Mouse (Mus musculus) hindbrain, postnatal 0 days (tissue): Measurements from ENCODE around the gene Carhsp1. TPM values are rescaled to one million over a fixed set of nuclear protein-coding genes. Genes with fewer than 3 reads are reported as not detected.

Experiments used
- ATAC-seq: fragments of 200-750 bp; cut with Nextera tagmentation; 2 replicates; pipeline ENCODE4 v1.8.0; 2017; ENCODE audit warnings: mild to moderate bottlenecking, moderate TSS enrichment, moderate library complexity
- DNase-seq: peaks from one replicate; pipeline ENCODE4 v3.0.0-alpha.2; 2015; ENCODE audit warnings: low spot score
- H3K27ac ChIP-seq: fragments of 300-500 bp; sonication (generic); 2 replicates; pipeline ENCODE4 v1.5.1; 2014; ENCODE audit warnings: mild to moderate bottlenecking
- H3K27me3 ChIP-seq: fragments of 300-500 bp; sonication (generic); 2 replicates; pipeline ENCODE4 v1.6.1; 2014; ENCODE audit warnings: low read length, mixed read lengths; ENCODE audit not compliant: insufficient read depth
- H3K36me3 ChIP-seq: fragments of 300-500 bp; sonication (generic); 2 replicates; pipeline ENCODE4 v1.6.1; 2014; ENCODE audit warnings: low read length, mixed read lengths; ENCODE audit not compliant: insufficient read depth
- H3K4me1 ChIP-seq: fragments of 300-500 bp; sonication (generic); 2 replicates; pipeline ENCODE4 v1.6.1; 2014; ENCODE audit warnings: antibody characterized with exemption, low read length, mixed read lengths; ENCODE audit not compliant: insufficient read depth
- H3K4me2 ChIP-seq: fragments of 300-500 bp; sonication (generic); 2 replicates; pipeline ENCODE4 v1.6.1; 2014; ENCODE audit warnings: low read depth, mild to moderate bottlenecking, low read length, moderate library complexity, mixed read lengths
- H3K4me3 ChIP-seq: fragments of 300-500 bp; sonication (generic); 2 replicates; pipeline ENCODE4 v1.5.1; 2014; ENCODE audit warnings: low read length
- H3K9ac ChIP-seq: fragments of 300-500 bp; sonication (generic); replicated peaks from 2 replicates; pipeline ENCODE4 v1.6.1; 2014; ENCODE audit warnings: mild to moderate bottlenecking, low read length, moderate library complexity, mixed read lengths
- H3K9me3 ChIP-seq: fragments of 300-500 bp; sonication (generic); 2 replicates; pipeline ENCODE4 v1.6.1; 2016; ENCODE audit warnings: low read length, mixed read lengths
- CTCF ChIP-seq: IDR thresholded peaks from 2 replicates; pipeline ENCODE4 v1.5.1; 2016; ENCODE audit warnings: antibody characterized with exemption, control low read depth, low read depth
- WGBS: fragments of 180-500 bp; shearing (Covaris S2); extraction: QIAGEN DNeasy Blood & Tissue Kit; methylation state at CpG from one replicate; pipeline ENCODE4 v1.1.7; 2014; 5-methylcytosine and 5-hydroxymethylcytosine counted together
- polyA plus RNA-seq: library from polyadenylated mRNA; unstranded; fragments of >200 nt; fragmentation: Nextera tagmentation; extraction: Ambion mirVana; gene quantifications from 2 replicates; pipeline ENCODE4 v1.2.1, GENCODE M21; 2015
- total RNA-seq: library from RNA; depleted of rRNA; stranded (reverse); fragments of >200 nt; gene quantifications from 2 replicates; pipeline ENCODE4 v1.2.3, GENCODE M21; 2014

The Carhsp1 gene
- total and polyA plus RNA-seq, 2 experiments from 2014 or later: 110 to 120 TPM

GRCm38 (mm10) chr16:8655108-8655507 lies 16.8 kb downstream of the Carhsp1 start:
- Histone ChIP-seq H3K4me1 (no peaks in the 10 kb centered on the region), H3K36me3 (peaks cover 61% of the 10 kb centered on the region), H3K9me3 (no peaks in the 10 kb centered on the region), H3K4me2 (no peak overlapping the region), H3K27me3 (no peaks in the 10 kb centered on the region), H3K27ac (no peak overlapping the region), H3K9ac (no peak overlapping the region), H3K4me3 (no peak overlapping the region)
- DNase-seq: no peak
- WGBS: 88% methylated on average over 6 of the region's 6 CpGs
- no peak for TF ChIP-seq CTCF
- no peak for ATAC-seq

GRCm38 (mm10) chr16:8650007-8650406 lies 21.9 kb downstream of the Carhsp1 start:
- peaks cover 74% of the 10 kb centered on the region for H3K36me3 ChIP-seq
- WGBS: 92% methylated on average over 3 of the region's 3 CpGs
- no peak for DNase-seq
- no peaks in the 10 kb centered on the region for H3K9me3 ChIP-seq
- no peak for ATAC-seq
- H3K4me2 ChIP-seq: no peak overlapping the region
- H3K27me3 ChIP-seq: no peaks in the 10 kb centered on the region
- H3K9ac ChIP-seq: no peak overlapping the region
- no peak overlapping the region for H3K4me3 ChIP-seq
- TF ChIP-seq CTCF: no peak
- no peaks in the 10 kb centered on the region for H3K4me1 ChIP-seq
- no peak overlapping the region for H3K27ac ChIP-seq

DNA sequence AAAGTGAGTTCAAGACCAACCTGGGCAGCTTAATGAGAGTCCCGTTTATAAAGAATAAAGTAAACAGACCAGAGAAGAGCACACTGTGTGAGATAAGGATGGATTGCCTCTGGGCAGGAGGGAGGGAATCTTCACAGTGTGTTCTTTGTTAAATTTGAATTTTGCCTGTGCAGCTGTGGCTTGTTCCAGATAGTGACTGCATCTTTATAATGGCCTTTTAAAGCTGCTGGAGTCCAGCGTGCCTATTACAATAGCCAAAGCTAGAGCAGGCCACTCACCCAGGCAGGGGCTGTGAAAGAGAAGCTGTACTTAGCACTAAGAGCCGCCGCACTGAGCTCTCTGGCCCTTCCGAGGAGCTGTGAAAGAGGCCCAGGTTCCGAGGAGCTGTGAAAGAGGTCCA lies 26.4 kb downstream of the Carhsp1 start:
- no peak for TF ChIP-seq CTCF
- H3K27ac ChIP-seq: no peak overlapping the region
- no peaks in the 10 kb centered on the region for H3K4me1 ChIP-seq
- DNase-seq (no peak), ATAC-seq (no peak)
- WGBS: 85% methylated on average over 6 of the region's 6 CpGs
- peaks cover 52% of the 10 kb centered on the region for H3K36me3 ChIP-seq
- no peak overlapping the region for H3K4me3 ChIP-seq
- no peaks in the 10 kb centered on the region for H3K9me3 ChIP-seq
- no peaks in the 10 kb centered on the region for H3K27me3 ChIP-seq
- no peak overlapping the region for H3K9ac ChIP-seq
- H3K4me2 ChIP-seq: no peak overlapping the region

GRCm38 (mm10) chr16:8643855-8644254 lies 28.1 kb downstream of the Carhsp1 start:
- H3K4me3 ChIP-seq: no peak overlapping the region
- no peaks in the 10 kb centered on the region for H3K9me3 ChIP-seq
- H3K27me3 ChIP-seq: no peaks in the 10 kb centered on the region
- no peak overlapping the region for H3K27ac ChIP-seq
- peak; percentile 83 for TF ChIP-seq CTCF
- no peak overlapping the region for H3K4me2 ChIP-seq
- peak; percentile 70 for ATAC-seq
- peaks cover 38% of the 10 kb centered on the region for H3K36me3 ChIP-seq
- no peaks in the 10 kb centered on the region for H3K4me1 ChIP-seq
- DNase-seq: peak; percentile 49
- no peak overlapping the region for H3K9ac ChIP-seq
- 80% methylated on average over 2 of the region's 2 CpGs for WGBS

DNA sequence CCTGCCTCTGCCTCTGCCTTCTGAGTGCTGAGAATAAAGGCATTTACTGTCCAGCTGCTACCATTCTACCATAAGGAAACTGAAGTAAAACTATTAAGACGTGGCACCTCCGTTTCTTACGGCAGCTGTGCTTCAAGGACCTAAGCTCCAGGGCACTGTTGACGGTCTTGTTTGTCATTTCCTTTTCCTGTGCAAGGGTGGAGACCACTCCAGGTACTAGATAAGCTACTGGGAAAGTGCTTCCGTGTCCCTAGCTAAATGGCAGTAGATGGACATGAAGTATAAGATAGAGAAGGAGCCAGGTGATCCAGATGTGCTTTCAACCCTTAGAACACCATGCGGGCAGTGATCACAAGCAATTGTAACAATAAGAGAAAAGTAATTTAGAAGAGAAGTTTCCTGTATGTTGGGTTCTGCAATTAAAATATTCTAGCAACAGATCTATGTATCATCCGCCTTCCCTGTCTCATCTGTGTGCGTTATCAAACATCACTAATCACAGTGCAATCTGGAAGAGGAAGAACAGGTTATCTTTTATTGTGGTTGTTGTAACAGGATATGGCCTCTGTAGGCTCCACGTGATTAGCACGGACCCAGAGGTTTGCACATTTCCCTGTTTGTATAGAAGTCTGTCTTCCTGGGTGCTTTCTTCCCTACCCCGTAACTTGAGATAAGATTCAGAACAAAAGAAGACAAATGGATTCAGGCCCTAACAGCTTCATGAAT lies 32.3 kb downstream of the Carhsp1 start:
- peaks cover 15% of the 10 kb centered on the region for H3K4me1 ChIP-seq
- ATAC-seq: no peak
- H3K27me3 ChIP-seq: no peaks in the 10 kb centered on the region

DNA sequence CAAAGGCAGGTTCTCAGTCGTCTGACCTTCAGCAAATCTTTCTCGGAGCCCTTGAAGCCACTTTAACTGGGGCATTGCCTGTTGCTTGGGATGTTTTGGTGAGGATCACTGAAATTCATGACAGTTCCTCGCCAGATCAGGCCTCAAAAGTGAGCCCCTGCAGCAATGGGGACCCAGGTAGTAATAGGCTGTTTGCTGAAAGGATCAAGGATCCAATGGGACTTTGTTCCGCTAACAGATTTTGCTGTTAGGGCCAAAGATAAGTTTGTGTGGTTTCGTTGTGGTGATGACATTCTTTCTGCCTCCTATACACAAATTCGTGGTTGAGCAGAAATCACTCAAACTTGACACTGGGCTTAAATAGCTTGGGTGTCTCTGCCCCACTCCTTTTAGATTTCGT lies 33.8 kb downstream of the Carhsp1 start:
- Histone ChIP-seq H3K36me3 (peaks cover 11% of the 10 kb centered on the region), H3K4me2 (peak overlapping the region; percentile 92), H3K9ac (peak overlapping the region; percentile 59), H3K4me3 (peak overlapping the region; percentile 73), H3K27ac (peak overlapping the region; percentile 88), H3K9me3 (no peaks in the 10 kb centered on the region), H3K4me1 (peaks cover 15% of the 10 kb centered on the region), H3K27me3 (no peaks in the 10 kb centered on the region)
- DNase-seq (no peak), ATAC-seq (no peak)
- WGBS: 49% methylated on average over 7 of the region's 7 CpGs
- TF ChIP-seq CTCF: no peak

More for the DNA sequence above, 32.3 kb downstream of the Carhsp1 start:
- TF ChIP-seq CTCF: no peak
- Histone ChIP-seq H3K9me3 (no peaks in the 10 kb centered on the region), H3K36me3 (peaks cover 24% of the 10 kb centered on the region), H3K27ac (no peak overlapping the region), H3K4me2 (no peak overlapping the region), H3K4me3 (no peak overlapping the region), H3K9ac (no peak overlapping the region)
- DNase-seq: no peak
- WGBS: 91% methylated on average over 11 of the region's 11 CpGs

DNA sequence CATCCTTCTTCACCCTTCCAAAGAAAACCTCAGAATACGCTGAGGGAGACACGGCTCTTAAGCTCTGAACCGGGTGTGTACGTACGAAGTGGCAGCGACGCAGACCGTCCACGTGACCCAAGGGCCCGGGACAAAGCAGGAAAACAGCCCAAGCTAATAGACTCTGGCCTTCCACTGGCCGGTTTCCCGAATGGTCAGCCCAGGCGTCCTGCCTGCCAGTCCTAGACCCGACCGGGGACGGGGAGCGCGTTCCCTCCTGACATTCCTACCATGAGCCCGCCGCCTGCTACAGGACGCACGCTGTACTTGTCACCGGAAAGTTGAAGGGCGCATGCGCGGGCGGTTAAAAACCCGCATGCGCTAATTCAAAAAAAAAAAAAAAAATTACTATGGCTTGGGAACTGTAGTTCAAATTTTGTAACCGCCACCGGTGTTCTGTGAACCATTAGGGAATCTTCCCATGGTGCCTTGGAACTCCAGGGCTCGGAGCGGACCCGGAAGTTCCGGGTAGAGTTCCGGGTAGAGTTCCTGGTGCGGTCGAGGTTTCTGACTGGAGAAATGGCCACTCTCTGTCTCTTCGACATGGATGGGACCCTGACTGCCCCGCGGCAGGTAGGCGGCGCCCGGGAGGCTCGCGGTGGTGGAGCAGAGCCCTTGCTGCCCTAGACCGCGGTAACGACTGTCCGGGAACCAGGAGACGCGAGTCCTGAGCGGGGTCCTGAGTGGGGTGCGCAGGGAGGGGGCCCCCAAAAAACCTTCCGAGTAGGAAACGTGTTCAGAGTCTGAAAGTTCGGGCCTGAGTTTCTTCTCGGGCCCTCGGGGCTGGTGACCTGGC lies 34.5 kb downstream of the Carhsp1 start, which contains the start of the genes Pmm2 and Tmem186:
Pmm2 (plus strand) TSS at position 458 of the 835 bp plus-strand sequence.
Tmem186 (minus strand) TSS at position 496 of the 835 bp plus-strand sequence.
- Histone ChIP-seq H3K36me3 (peaks cover 5% of the 10 kb centered on the region; the same call in 1 of the 2 replicates), H3K9me3 (no peaks in the 10 kb centered on the region), H3K4me1 (peaks cover 15% of the 10 kb centered on the region), H3K9ac (peak within 1 kb of the TSS; percentile 59), H3K4me2 (peak within 1 kb of the TSS; percentile 92), H3K27ac (peak within 1 kb of the TSS; percentile 88), H3K4me3 (peak within 1 kb of the TSS; percentile 73), H3K27me3 (no peaks in the 10 kb centered on the region)
- ATAC-seq (peak; percentile 96), DNase-seq (peak; percentile 97)
- TF ChIP-seq CTCF: peak; percentile 43
- WGBS: under 1% methylated on average over 59 of the region's 59 CpGs
